Mouse (Mus musculus) left cerebral cortex, adult 18-20 months (tissue): ENCODE data around the gene Olfml2a. TPM values are rescaled to one million over a fixed set of nuclear protein-coding genes. Genes with fewer than 3 reads are reported as not detected.
A peak's percentile ranks its signal among the peaks of the same experiment; 100 is the strongest.

ENCODE experiments used
- DNase-seq, 2 experiments: peaks; one replicate each; pipeline ENCODE4 v3.0.0; 2021 to 2022; ENCODE audit warnings: low spot score in 2 of 2, mixed read lengths in 1 of 2
- total RNA-seq, 2 experiments: library from RNA; stranded (reverse); gene quantifications; 2 replicates each; pipeline ENCODE4 v1.2.3; 2021

Gene Olfml2a
- total RNA-seq, 2 experiments from 2014 or later, result 2.3 to 2.9 TPM

GRCm38 (mm10) chr2:38975941-38976805 lies 44.4 kb downstream of the Olfml2a start:
- DNase-seq, result no peak

GRCm38 (mm10) chr2:38977837-38978236 lies 46.1 kb downstream of the Olfml2a start:
- DNase-seq, result no peak

GRCm38 (mm10) chr2:38983456-38983855 lies 51.7 kb downstream of the Olfml2a start:
- no peak for DNase-seq

- no peak for DNase-seq
Observed at GRCm38 (mm10) chr2:38986580-38986979, 54.8 kb downstream of the Olfml2a start.

- no peak for DNase-seq
Observed at GRCm38 (mm10) chr2:38987371-38987770, 55.6 kb downstream of the Olfml2a start.

GRCm38 (mm10) chr2:38987803-38988510 lies 56.2 kb downstream of the Olfml2a start:
- no peak for DNase-seq

- no peak for DNase-seq
Observed at GRCm38 (mm10) chr2:38988929-38989328, 57.2 kb downstream of the Olfml2a start.

- no peak for DNase-seq
Observed at GRCm38 (mm10) chr2:38992004-38992403, 60.2 kb downstream of the Olfml2a start.

GRCm38 (mm10) chr2:38992452-38992851 lies 60.7 kb downstream of the Olfml2a start:
- no peak for DNase-seq

GRCm38 (mm10) chr2:38997386-38998374 lies 65.9 kb downstream of the Olfml2a start, which contains the start of gene Wdr38:
Wdr38 (plus strand) TSS chr2:38997476.
- peak; percentile 92 to 93 for DNase-seq

GRCm38 (mm10) chr2:38999381-38999780 lies 67.6 kb downstream of the Olfml2a start:
- no peak for DNase-seq

- DNase-seq, result no peak
Observed at GRCm38 (mm10) chr2:38999910-39000586, 68.3 kb downstream of the Olfml2a start.

- no peak for DNase-seq
Observed at GRCm38 (mm10) chr2:39000587-39000919, 68.8 kb downstream of the Olfml2a start.

GRCm38 (mm10) chr2:39001866-39002265 lies 70.1 kb downstream of the Olfml2a start:
- no peak for DNase-seq

- no peak for DNase-seq
Observed at GRCm38 (mm10) chr2:39003106-39003505, 71.3 kb downstream of the Olfml2a start.

GRCm38 (mm10) chr2:39003512-39003911 lies 71.7 kb downstream of the Olfml2a start:
- no peak for DNase-seq

GRCm38 (mm10) chr2:39004372-39004771 lies 72.6 kb downstream of the Olfml2a start:
- no peak for DNase-seq

- peak; percentile 90 to 94 for DNase-seq
Observed at GRCm38 (mm10) chr2:39004880-39005435, 73.2 kb downstream of the Olfml2a start, which contains the start of gene Arpc5l. Arpc5l (plus strand) TSS chr2:39005348.

GRCm38 (mm10) chr2:39005574-39006079 lies 73.8 kb downstream of the Olfml2a start, which contains the start of gene Rpl35:
Rpl35 (minus strand) TSS chr2:39005624.
- DNase-seq, result peak; percentile 36 to 42
